Mouse (Mus musculus): ENCODE data around the gene Alpl. TPM values are rescaled to one million over a fixed set of nuclear protein-coding genes. Genes with fewer than 3 reads are reported as not detected.

The Alpl gene
- total RNA-seq, 2 experiments from 2014 or later: 5.1 to 8.5 TPM

GRCm38 (mm10) chr4:137730134-137730533, 66.0 kb downstream of the Alpl start:
- intact Hi-C loops (cut with DNase I): loop anchor here (1.0 to 5.0 kb wide), 3 partner anchors 66 to 212 kb away; partner anchors contain the start of gene Alpl
- Histone ChIP-seq H3K4me3 (no peak overlapping the region), H3K27ac (no peak overlapping the region)
- peak; percentile 92 for TF ChIP-seq CTCF (IDR thresholded peaks at IDR 0.05)
- DNase-seq (ENCODE audit: extremely low spot score in 1 of 2, low spot score in 2 of 2): peak; percentile 83 to 91

GRCm38 (mm10) chr4:137729155-137729855, 66.9 kb downstream of the Alpl start:
- Histone ChIP-seq H3K27ac (peak overlapping the region; percentile 51; the same call in 1 of the 2 replicates), H3K4me3 (no peak overlapping the region)
- TF ChIP-seq CTCF (IDR thresholded peaks at IDR 0.05): no peak
- DNase-seq (ENCODE audit: extremely low spot score in 1 of 2, low spot score in 2 of 2): no peak
- intact Hi-C loops (cut with DNase I): no loop called here

- peak; percentile 56 to 61 for DNase-seq (ENCODE audit: extremely low spot score in 1 of 2, low spot score in 2 of 2)
- intact Hi-C loops (cut with DNase I): no loop called here
- Histone ChIP-seq H3K4me3 (no peak overlapping the region), H3K27ac (peak overlapping the region; percentile 51)
- no peak for TF ChIP-seq CTCF (IDR thresholded peaks at IDR 0.05)
These were observed 67.6 kb downstream of the Alpl start for GRCm38 (mm10) chr4:137728399-137729154.

- no peak for TF ChIP-seq CTCF (IDR thresholded peaks at IDR 0.05)
- peak overlapping the region; percentile 41; the same call in 1 of the 2 replicates for H3K27ac ChIP-seq
- intact Hi-C loops (cut with DNase I): no loop called here
- no peak for DNase-seq (ENCODE audit: extremely low spot score in 1 of 2, low spot score in 2 of 2)
- H3K4me3 ChIP-seq: no peak overlapping the region
These were observed 68.5 kb downstream of the Alpl start for GRCm38 (mm10) chr4:137727506-137728187.

DNA sequence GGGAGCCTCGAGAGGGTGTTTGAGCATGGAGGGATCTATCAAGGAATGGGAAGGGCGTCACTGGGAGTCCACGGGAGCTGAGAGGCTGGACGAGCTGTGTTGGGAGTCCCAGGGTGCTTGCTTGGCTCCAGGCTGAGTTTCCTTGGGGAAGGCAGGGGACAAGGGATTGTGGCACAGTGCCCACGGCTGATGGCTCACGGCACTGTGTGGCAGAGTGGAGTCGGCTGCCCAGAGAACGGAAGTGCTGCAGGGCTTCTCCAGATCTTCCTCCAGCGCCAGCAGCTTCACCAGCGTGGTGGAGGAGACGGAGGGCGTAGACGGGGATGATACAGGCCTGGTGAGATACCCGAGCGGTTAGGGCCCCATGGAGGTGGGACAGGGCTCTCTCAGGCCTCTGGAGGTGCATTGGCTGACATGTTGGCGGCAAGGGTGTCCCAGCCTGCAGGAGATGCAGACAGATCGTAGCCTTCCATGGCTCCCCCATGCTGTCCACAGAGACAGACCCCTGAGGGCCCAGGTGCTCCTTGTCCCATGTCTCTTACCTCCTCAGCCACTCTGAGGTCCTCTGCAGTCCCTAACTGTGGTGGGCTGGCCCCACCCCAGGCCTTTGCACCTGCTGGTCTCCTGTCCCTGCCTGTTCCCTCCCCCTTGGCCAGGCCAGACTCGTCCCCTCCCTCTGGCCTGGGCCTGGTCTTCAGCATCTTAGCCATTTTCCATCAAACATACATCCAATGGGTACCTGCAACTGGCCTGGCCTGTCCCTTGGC, 69.3 kb downstream of the Alpl start:
- DNase-seq (ENCODE audit: extremely low spot score in 1 of 2, low spot score in 2 of 2): peak in 1 of 2 experiments; percentile 35
- intact Hi-C loops (cut with DNase I): no loop called here
- peak overlapping the region; percentile 19; the same call in 1 of the 2 replicates for H3K27ac ChIP-seq

GRCm38 (mm10) chr4:137725541-137726145, 70.5 kb downstream of the Alpl start:
- intact Hi-C loops (cut with DNase I): no loop called here

More for the DNA sequence above, 69.3 kb downstream of the Alpl start:
- no peak for TF ChIP-seq CTCF (IDR thresholded peaks at IDR 0.05)
- H3K4me3 ChIP-seq: no peak overlapping the region

GRCm38 (mm10) chr4:137724766-137725165, 71.4 kb downstream of the Alpl start:
- TF ChIP-seq CTCF (IDR thresholded peaks at IDR 0.05): peak; percentile 81
- DNase-seq (ENCODE audit: extremely low spot score in 1 of 2, low spot score in 2 of 2): peak in 1 of 2 experiments; percentile 58
- Histone ChIP-seq H3K4me3 (no peak overlapping the region), H3K27ac (0 out of 2 replicates have a peak overlapping the region, but pooled peaks have one; percentile 37)
- intact Hi-C loops (cut with DNase I): no loop called here

More at GRCm38 (mm10) chr4:137725541-137726145, 70.5 kb downstream of the Alpl start:
- Histone ChIP-seq H3K27ac (no peak overlapping the region), H3K4me3 (no peak overlapping the region)
- TF ChIP-seq CTCF (IDR thresholded peaks at IDR 0.05): no peak
- no peak for DNase-seq (ENCODE audit: extremely low spot score in 1 of 2, low spot score in 2 of 2)

DNA sequence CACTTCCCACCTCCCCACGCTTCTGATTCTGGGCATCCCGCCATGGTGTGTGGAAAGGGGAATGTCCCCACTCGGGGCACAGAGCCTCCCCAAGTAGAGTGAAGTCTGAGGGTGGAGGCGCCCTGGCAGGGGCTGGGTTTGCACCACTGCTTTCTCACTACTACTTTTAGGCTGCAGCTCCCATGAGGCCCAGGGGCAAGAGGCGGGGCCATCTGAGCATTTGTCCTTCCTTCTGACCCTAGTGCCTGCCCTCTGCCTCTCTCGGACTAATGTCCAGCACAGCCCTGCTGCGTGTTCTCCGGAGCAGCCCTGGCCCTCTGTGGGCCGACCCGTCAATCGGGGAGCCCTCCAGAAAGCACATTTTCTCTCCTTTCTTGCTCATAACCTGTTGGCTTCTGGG, 72.0 kb downstream of the Alpl start:
- Histone ChIP-seq H3K4me3 (no peak overlapping the region), H3K27ac (peak overlapping the region; percentile 37; the same call in 1 of the 2 replicates)
- no peak for TF ChIP-seq CTCF (IDR thresholded peaks at IDR 0.05)
- intact Hi-C loops (cut with DNase I): no loop called here
- no peak for DNase-seq (ENCODE audit: extremely low spot score in 1 of 2, low spot score in 2 of 2)

GRCm38 (mm10) chr4:137723527-137723926, 72.7 kb downstream of the Alpl start:
- intact Hi-C loops (cut with DNase I): no loop called here
- TF ChIP-seq CTCF (IDR thresholded peaks at IDR 0.05): no peak
- Histone ChIP-seq H3K27ac (peak overlapping the region; percentile 70), H3K4me3 (no peak overlapping the region; the same call in 1 of the 2 replicates)
- no peak for DNase-seq (ENCODE audit: extremely low spot score in 1 of 2, low spot score in 2 of 2)

DNA sequence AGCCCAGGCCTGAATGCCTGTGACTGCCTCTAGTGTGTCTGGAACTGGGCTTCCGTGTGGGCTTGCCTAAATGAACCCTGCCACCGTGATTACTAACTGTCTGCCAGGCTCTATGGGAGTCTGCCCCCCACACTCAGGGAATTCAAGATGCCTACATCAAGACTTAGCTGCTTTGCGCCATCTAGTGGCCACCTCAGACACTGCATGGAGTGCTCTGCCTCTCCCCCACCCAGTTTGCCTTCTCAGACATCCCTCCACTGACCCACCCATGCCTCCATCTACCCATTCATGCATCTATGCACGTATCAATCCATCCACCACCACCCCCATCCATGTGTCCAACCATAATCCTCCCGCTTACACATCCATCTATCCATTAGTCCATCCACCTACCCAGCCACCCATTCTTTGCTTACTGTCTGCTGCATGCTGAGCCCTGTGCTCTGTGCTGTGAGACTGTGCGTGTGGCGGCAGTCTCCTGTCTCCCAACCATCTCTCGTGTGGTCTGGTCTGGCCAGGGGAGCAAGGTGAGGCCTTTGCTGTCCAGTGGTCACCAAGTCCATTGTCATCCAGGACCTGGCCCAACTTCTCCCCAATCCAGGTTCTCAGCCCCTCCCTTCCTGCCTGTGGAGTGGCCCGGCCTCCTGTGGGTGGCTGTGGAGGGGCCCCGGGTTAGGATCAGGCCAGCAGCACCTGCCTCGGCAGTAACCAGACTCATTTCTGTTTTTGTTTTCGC, 73.3 kb downstream of the Alpl start:
- TF ChIP-seq CTCF (IDR thresholded peaks at IDR 0.05): peak; percentile 96
- 0 out of 2 replicates have a peak overlapping the region, but pooled peaks have one; percentile 5 for H3K4me3 ChIP-seq
- peak; percentile 79 to 84 for DNase-seq (ENCODE audit: extremely low spot score in 1 of 2, low spot score in 2 of 2)
- intact Hi-C loops (cut with DNase I): loop anchor here (1.0 kb wide), 2 partner anchors 40 to 47 kb away; no protein-coding TSS in a partner anchor
- H3K27ac ChIP-seq: peak overlapping the region; percentile 70

Data from left cerebral cortex, adult 2 months (tissue).